Mouse (Mus musculus) common myeloid progenitor, adult 5-6 weeks (primary cell): ENCODE measurements around the gene Mmp2. TPM values are rescaled to one million over a fixed set of nuclear protein-coding genes. Genes with fewer than 3 reads are reported as not detected.

Source experiments
- ATAC-seq: replicated peaks from 2 replicates; pipeline ENCODE4 v1.8.0; 2016; ENCODE audit warnings: low read depth, mild to moderate bottlenecking, moderate TSS enrichment, inconsistent platforms; ENCODE audit not compliant: poor library complexity, severe bottlenecking
- total RNA-seq: library from RNA; stranded (forward); fragments of 200-1000, 187-1606 nt; gene quantifications from 2 replicates; pipeline ENCODE4 v1.2.3, GENCODE M21; 2017

Mmp2 gene
- total RNA-seq, 1 experiment from 2014 or later = 2.3 TPM

DNA sequence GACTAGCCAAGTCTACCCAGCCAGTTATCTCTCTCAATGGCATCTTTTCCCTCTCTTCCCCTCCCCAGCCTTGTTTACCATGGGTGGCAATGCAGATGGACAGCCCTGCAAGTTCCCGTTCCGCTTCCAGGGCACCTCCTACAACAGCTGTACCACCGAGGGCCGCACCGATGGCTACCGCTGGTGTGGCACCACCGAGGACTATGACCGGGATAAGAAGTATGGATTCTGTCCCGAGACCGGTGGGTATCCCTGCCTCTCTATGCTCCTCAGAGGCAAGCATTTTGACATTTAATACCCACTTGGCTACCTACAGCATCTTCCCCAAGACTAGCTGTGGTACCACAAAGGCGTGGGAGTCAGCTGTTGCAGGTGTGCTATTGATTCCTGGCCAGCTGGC is 8.8 kb downstream of the Mmp2 start:
- ATAC-seq = no peak

DNA sequence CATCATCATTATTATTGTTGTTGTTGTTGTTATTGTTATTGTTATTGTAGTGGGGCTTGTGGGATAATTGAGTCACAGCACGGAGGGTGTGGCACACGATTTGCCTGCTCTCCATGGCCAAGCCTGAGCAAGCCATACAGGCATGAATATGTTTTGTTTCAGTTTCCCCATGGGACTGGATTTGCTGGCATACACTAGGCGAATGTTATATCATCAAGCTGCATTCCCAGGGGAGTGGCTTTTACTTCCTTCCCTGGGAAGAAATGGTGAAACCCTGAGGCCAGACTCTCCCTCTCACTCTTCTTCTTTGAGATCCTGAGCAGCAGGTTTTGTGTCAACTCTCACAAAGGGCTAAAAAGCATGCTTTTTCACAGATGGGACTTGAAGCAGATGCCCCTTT is 11.5 kb downstream of the Mmp2 start:
- no peak for ATAC-seq

DNA sequence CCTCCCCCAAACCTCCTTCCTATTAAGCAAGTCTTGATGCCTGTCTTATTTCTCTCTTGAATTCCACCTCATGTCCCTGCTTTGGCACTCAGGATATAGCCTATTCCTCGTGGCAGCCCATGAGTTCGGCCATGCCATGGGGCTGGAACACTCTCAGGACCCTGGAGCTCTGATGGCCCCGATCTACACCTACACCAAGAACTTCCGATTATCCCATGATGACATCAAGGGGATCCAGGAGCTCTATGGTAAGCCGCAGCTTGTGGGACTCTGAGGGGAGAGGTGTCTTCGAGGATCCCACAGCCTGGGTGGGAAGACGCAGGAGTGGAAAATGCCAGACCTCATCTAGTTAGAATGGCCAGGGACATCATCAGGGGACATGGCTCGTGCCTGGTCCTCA is 12.1 kb downstream of the Mmp2 start:
- ATAC-seq = no peak

DNA sequence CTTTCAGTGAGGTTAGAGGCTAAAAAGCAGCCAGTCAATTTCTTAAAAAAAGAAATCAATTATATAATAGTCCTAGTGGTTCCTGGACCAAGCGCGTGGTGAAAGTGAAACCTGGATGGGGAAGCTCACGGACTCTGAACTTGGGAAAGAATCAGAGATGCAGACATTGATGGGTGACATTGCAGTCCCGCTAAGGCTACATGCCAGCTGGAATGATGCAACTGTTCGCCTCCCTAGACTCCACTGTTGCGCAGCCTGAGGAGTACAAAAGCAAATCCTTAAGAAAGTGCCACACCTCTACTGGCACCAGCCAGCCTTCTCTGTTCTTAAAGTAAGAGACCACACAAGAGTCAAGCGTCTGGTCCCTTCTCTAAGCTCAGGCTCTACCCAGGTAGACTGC is 12.8 kb downstream of the Mmp2 start:
- ATAC-seq = peak; percentile 87

DNA sequence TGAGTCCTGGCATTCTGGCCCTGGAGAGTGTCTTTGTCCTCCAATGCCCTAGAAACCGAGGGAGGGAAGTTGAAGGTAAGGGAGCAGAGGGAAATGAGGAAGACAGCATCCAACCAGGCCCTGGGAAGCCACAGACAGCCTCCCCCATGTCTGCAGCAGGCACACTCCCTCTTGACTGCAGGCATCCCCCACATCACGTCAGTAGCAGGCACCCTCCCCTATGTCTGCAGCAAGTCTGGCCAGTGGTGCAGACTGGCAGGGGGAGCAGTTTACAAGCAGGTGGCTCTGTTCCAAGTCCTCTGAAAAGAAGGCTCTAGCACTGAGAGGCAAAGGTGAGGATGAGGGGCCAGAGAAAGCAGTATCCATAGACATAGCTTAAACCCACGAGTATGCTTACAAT is 19.6 kb downstream of the Mmp2 start:
- peak; percentile 67 for ATAC-seq

DNA sequence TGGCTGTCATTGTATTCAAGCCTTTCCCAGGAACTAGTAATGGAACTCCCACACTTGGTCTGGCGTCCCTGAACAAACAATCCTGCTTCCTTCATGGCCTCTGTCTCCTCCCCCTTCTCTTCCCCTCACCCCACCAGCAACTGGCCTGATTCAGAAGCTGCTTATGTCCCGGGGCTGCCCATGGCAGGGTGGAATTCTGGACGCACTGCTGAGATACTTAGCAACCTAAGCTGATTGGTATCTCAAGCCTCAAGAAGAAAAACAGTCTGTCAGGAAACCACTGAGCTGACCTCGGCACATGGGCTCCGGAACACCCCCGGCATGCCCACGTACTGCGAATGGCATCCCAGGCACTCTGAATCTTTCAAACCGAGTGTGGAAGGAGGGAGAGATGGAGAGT is 20.2 kb downstream of the Mmp2 start:
- peak; percentile 73 for ATAC-seq

DNA sequence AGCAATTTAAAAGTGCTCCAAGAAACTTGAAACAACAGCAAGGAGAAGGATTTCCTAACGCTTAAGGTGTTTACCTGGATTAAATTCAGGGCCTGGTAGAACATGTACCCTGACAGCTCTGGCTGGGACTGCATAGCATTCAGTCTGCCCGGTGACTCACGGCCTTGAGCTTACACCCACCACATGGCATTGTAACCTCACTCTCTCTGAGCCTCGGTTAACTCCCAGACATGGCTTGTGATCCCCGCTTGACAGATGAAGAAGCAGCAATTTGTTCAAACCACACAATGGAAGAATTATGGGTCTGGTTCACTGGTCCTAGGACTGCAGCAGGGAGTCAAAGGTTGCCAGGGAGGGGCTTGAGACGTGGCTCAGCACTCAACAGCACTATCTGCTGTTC is 22.2 kb downstream of the Mmp2 start:
- no peak for ATAC-seq

DNA sequence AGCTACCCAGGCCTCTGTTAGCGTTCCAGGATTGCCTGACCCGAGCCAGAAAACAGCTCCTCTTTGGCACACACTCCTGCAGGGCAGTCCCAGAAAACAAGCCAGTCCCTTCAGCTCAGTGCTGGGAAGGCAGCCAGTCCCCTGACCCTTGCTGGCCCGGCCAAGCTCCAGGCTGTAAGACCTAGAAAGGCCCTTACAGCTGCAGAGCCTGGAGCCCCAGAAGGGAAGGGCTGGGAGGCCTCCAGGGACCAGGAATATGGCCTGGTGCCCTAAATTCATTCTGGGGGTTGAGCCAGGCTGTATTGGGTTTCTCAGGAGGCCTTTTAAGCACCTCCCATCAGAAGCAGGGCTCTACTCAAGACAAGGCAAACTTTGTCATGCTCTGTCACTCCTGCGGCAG is 23.1 kb downstream of the Mmp2 start:
- ATAC-seq = no peak

DNA sequence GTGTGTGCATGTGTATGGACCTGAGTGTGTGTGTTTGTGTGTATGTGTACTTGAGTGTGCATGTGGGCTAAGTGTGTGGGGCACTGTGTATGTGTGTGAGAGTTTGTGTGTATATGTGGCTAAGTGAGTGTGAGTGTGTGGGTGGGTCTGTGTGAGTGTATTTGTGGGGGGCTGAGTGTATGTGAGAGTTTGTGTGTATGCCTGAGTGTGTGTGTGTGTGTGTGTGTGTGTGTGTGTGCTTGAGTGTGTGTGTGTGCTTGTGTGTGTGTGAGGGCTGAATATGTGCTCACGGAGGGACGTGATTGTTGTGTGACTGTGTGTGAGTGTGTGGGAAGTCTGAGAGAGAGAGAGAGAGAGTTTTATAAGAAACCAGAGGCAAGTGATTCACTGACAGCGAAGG is 24.3 kb downstream of the Mmp2 start:
- no peak for ATAC-seq

DNA sequence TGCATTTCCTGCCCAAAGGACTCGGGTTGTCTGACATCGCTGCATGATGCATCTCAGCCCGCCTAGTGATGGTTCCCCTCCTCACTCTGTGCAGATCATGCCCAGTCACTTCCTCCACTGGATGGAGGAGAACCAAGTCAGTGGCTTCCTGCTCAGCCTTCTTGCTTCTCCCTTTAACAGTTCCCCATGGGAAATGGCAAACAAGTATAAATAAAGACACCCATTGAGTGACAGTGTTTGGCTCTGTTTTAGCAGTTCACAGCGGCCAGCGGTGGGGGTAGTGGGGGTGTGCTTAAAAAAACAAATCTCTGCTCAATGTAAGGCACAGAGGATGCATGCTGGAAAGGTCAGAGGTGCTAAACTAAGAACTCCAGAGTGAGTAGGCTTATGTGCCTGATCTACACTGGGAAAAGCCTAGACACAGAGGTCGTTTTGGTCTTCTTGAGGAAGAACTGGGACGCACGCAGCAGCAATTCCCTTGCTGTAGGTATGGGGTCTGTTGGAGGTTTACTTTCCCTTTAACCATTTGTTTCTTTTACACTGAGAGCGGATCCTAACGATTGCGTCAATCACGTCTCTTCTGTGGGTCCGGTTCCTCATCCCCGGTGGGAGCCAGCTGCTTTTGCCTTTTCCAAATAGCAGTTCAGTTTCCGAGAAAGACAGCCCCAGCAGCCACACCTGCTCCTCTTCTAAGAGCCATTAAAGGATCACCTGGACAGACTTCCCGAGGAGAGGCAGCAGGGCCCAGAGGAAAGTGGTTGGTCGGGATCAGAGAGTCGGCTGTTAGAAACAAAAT is 26.3 kb downstream of the Mmp2 start:
- peak; percentile 72 for ATAC-seq

DNA sequence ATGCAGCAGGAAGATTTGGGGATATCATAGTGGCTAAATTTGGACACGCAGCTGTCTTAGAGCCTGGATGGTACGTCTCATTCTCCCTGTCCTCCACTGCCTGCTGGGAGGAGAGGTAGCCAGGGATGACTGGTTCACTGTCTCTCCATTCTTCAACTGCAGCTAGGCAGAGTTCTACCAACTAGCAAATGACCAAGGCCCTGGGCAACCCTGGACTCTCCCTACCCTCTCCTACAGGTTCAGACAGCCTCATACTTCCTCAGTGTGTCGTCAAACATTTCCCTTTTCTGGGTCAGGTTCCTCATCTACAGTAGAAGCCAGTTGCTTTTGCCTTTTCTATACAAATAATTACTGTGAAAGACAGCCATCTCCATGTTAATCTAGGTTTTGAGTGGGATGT is 27.6 kb downstream of the Mmp2 start:
- peak; percentile 33 for ATAC-seq

DNA sequence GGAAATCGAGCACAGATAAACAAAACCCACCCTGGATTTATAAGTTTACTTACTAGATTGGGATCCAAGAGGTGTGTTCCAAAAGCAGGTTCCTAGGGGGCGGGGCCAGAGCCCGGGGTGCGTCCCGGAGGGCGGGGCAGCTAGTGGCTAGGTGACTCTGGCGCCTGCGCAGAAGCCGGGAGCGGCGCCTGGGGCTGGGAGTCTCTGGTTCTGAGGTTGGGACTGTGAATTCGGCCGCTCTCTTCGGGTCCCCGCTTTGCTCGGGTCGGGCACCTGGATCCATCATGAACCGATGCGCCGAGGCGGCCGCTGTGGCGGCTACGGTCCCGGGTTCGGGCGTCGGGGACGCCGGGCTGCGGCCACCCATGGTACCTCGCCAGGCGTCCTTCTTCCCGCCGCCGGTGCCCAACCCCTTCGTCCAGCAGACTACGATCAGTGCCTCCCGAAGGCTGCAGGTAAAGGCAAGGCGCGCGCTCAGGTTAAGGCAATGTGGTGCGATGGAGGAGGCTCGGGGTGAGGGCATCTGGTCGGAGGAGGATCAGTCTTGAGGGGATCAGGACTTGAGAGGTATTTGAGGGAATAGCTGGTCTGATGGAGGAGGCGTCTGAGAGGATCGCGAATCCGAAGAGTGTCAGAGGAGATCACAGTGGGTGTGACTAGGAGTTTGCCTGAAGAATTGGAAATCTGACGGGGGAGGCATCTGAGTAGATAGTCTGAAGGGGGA is 28.2 kb downstream of the Mmp2 start, which contains the start of gene Lpcat2:
Gene Lpcat2 (plus strand): TSS at position 169 of the 724 bp plus-strand sequence.
- peak; percentile 7; the same call in 1 of the 2 replicates for ATAC-seq

DNA sequence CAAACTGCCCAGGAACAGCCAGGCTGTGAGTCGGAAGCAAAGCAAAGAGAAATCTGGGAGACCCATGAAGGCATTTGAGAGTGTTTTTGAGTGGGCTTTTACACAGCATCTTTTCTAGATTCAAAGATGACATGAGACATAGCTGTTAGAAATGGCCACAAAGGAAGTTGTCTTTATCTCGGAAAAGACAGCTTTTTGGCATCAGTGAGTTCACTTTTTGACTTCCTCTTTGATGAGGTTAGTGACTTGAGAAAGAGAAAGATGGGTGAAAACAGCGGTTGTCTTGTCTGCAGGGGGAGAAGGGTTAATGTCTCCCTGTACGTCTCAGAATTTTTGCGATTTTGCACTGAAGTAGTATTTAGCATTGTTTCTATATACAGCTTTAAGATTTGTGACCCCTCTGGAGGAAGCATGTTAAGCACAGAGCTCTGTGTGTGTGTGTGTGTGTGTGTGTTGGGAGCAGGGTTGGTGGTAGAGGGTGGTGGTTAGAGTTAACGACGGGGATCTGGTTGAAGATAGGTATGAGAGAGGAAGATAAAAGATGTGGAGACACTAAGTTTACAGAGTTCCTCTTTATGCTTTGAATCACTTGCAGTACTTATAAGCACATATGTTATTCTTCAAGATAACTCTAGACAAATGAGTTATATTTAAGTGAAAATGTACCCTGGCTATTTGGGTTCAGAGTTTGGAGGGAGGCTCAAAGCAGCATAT is 29.3 kb downstream of the Mmp2 start:
- peak; percentile 33 for ATAC-seq

DNA sequence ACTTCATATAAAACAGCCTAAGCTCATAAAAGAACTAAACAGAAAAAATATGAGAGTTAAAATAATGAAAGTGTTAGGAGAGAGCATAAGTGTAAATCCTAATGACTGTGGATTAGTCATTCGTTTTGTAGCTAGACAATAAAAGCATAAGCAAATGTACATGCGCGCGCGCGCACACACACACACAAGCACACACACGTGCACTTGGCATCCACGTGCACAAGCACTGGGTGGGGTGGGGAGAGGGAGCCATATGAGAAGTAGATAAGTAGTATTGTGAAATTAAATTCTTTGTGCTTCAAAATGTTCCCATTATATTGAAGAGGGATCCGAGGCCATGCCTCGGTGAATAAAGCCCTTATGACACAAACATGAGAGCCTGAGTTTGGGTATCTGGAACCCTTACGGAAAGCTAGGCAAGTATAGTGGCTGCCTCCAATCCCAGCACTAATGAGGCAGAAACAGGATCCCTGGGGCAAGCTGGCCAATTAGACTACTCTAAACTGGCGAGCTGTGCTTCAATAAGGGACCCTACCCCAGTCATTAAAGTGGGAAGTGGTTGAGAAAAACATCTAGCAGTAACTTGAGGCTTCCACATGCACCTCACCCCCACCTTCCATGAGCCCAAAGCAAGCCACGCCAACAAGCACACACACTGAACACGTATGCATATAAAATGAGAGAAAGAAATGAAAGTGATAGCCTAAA is 31.5 kb downstream of the Mmp2 start:
- ATAC-seq = no peak

DNA sequence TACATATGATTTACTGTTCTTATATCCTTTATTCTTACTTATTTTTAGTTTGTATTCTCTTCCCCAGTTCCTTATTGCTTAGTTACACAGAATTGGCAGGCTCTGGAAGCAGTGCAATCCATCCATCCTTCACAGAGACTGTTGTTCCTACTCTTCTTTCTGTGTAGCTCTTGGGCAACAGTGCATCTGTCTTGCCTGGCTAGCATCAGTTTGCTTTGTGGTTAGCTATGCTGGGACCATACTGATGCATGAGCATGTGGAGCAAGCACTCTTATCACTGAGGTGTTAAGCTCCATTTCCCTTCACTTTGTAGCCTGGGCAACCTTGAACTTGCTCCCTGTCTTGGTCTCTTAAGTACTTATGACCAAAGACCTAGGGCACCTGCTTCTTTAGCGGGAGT is 34.9 kb downstream of the Mmp2 start:
- peak; percentile 54 for ATAC-seq

DNA sequence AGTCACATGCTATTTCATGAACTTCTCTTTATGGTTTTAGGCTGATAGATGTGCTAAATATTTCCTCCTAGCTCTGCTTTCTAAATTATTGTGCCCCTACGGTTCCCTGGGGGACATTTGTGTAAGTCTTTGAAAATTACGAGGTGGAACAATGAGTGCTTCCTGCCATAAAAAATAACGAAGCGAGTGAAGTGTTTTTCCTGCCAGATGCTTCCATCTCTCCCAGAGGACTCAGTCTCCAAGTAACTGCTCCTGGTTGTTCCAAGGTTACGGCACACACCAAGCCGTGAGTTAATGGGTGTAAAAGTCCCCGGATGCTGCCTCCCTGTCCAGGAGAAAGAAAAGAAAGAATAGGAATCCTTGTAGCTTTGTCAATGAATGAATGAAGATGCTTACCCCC is 43.2 kb downstream of the Mmp2 start:
- no peak for ATAC-seq

DNA sequence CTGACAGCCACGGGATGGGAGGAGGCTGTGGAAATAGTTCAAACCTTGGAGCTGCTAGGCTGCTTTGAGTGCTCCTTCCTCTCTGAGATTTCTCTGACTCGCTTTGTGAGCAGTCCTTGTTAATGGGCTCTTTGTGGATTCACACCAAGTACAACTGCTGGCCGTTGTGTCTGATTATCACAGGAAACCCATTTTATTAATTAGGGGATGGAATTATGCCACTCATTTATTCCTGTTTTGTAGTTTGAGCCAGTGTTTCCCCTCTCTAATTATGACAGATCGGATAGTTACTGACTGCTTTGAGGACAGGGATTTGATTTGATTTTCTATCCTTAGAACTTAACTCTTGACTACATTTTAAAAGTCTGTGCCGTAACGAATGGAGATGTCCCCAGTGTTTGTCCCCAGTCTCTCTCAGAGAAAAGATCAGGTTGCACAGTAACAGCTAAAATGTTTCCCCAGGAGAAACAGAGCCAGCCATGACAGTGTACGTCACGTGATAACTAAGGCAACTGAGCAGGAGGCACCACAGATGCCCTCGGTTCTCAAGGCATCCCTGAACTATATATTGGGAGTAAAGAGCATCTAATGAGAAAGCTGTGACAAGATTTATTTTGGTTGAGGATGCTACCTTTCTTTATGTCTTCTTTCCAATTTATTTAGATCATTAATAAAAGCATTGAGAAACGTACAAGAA is 45.1 kb downstream of the Mmp2 start:
- no peak for ATAC-seq

DNA sequence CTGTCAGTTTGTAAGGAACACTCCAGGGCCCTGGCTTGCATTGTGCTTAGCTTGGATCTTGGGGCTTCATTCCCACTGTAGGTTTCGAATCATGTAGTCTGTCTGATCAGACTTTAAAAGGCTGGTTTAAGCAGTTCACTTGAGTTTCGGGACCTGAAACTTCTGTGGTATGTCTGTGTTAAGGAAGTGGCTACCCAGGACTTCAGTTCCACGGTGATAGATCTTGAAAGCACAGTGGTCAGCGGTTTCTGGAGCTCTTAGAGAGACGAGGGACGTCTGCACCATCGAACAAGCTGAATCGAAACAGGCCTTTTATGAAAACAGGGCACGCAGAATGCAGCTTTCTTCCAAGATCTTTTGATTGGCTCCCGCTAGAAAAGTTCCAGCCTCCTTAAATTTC is 48.7 kb downstream of the Mmp2 start:
- peak; percentile 93 for ATAC-seq

DNA sequence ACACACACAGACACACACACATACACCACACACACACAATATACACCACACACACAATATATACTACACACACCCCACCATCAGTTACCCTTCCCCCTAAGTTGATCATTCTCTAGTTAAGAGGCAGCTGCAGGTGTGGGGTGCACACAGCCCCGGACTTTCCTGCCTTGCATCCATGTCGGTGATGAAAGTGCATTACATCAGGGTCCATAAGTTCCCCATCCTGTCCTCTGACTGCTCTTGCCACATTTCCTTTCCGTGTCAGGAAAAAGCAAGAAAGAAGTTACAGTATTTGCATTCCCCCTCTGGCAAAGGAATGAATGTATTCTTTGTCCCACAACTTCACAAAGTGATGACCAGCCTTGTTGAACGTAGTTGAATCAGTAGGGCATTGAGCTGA is 54.2 kb downstream of the Mmp2 start:
- peak; percentile 69 for ATAC-seq

DNA sequence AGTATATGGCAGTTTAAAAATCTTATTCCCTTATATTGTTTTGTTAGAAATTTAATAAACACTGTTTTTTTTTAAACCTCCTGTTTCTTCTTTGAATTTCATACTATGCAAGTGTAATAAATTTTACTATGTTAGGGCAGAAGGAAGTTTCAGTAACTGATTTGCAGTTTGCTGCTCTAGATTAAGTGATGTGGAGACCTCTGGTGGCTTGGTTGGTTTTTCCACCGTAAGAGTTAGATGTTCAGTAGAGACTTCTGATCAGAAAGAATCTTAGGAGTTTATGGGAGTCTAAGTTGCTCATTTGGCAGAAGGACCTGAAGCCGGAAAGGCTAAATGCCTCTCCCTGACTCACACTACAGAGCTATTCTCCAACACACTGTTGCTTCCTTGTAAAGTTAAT is 56.7 kb downstream of the Mmp2 start:
- ATAC-seq = 0 out of 2 replicates have a peak, but pooled peaks have one; percentile 50
